Mouse (Mus musculus): ENCODE results near the gene Commd1. TPM values are rescaled to one million over a fixed set of nuclear protein-coding genes. Genes with fewer than 3 reads are reported as not detected.

The Commd1 gene
- polyA plus RNA-seq, 1 experiment from 2014 or later, result 444 TPM

- peaks cover 13% of the 10 kb centered on the region; the same call in 1 of the 2 replicates for H3K4me1 ChIP-seq (ENCODE audit: control insufficient read depth, insufficient read depth, low read length)
- 77% methylated on average over 5 of the region's 5 CpGs for WGBS
- no peaks in the 10 kb centered on the region for H3K27me3 ChIP-seq (ENCODE audit: control insufficient read depth, insufficient read depth, low read length)
- no peak overlapping the region for H3K4me2 ChIP-seq (replicated peaks; ENCODE audit: low read depth, low read length)
- no peaks in the 10 kb centered on the region for H3K36me3 ChIP-seq (ENCODE audit: control insufficient read depth, insufficient read depth, low read length)
- H3K27ac ChIP-seq (ENCODE audit: low read length), result no peak overlapping the region
- H3K9me3 ChIP-seq (ENCODE audit: control insufficient read depth, low read depth, low read length), result no peaks in the 10 kb centered on the region
- H3K4me3 ChIP-seq (ENCODE audit: low read depth, low read length), result no peak overlapping the region
- H3K9ac ChIP-seq (replicated peaks; ENCODE audit: low read depth, low read length), result no peak overlapping the region
- ATAC-seq (ENCODE audit: insufficient number of reproducible peaks, insufficient read depth, low FRiP score, low read depth), result no peak
Measured at GRCm38 (mm10) chr11:22848649-22849195, 133.5 kb downstream of the Commd1 start.

GRCm38 (mm10) chr11:22847732-22848648 lies 134.2 kb downstream of the Commd1 start:
- Histone ChIP-seq H3K4me3 (ENCODE audit: low read depth, low read length) (no peak overlapping the region), H3K27ac (ENCODE audit: low read length) (no peak overlapping the region), H3K9ac (replicated peaks; ENCODE audit: low read depth, low read length) (no peak overlapping the region), H3K4me1 (ENCODE audit: control insufficient read depth, insufficient read depth, low read length) (peaks cover 13% of the 10 kb centered on the region; the same call in 1 of the 2 replicates), H3K4me2 (replicated peaks; ENCODE audit: low read depth, low read length) (no peak overlapping the region), H3K9me3 (ENCODE audit: control insufficient read depth, low read depth, low read length) (no peaks in the 10 kb centered on the region), H3K36me3 (ENCODE audit: control insufficient read depth, insufficient read depth, low read length) (no peaks in the 10 kb centered on the region), H3K27me3 (ENCODE audit: control insufficient read depth, insufficient read depth, low read length) (no peaks in the 10 kb centered on the region)
- no peak for ATAC-seq (ENCODE audit: insufficient number of reproducible peaks, insufficient read depth, low FRiP score, low read depth)
- 49% methylated on average over 8 of the region's 8 CpGs for WGBS

- H3K4me2 ChIP-seq (replicated peaks; ENCODE audit: low read depth, low read length), result no peak overlapping the region
- no peak overlapping the region for H3K9ac ChIP-seq (replicated peaks; ENCODE audit: low read depth, low read length)
- 55% methylated on average over 8 of the region's 8 CpGs for WGBS
- H3K36me3 ChIP-seq (ENCODE audit: control insufficient read depth, insufficient read depth, low read length), result no peaks in the 10 kb centered on the region
- H3K4me3 ChIP-seq (ENCODE audit: low read depth, low read length), result no peak overlapping the region
- no peak overlapping the region for H3K27ac ChIP-seq (ENCODE audit: low read length)
- H3K9me3 ChIP-seq (ENCODE audit: control insufficient read depth, low read depth, low read length), result no peaks in the 10 kb centered on the region
- peaks cover 13% of the 10 kb centered on the region; the same call in 1 of the 2 replicates for H3K4me1 ChIP-seq (ENCODE audit: control insufficient read depth, insufficient read depth, low read length)
- H3K27me3 ChIP-seq (ENCODE audit: control insufficient read depth, insufficient read depth, low read length), result no peaks in the 10 kb centered on the region
- ATAC-seq (ENCODE audit: insufficient number of reproducible peaks, insufficient read depth, low FRiP score, low read depth), result no peak
Measured at GRCm38 (mm10) chr11:22846960-22847731, 135.0 kb downstream of the Commd1 start.

Other genes starting within 250 kb of the Commd1 start
- 12.8 and 16.7 TPM in 2 replicates for gene B3gnt2, start 121.4 kb downstream of the Commd1 start, polyA plus RNA-seq (2014; fragmentation: Nextera tagmentation; extraction: Ambion mirVana)
- 1.9 and 2.2 TPM in 2 replicates for gene Zrsr1, start 10.4 kb downstream of the Commd1 start, polyA plus RNA-seq (2014; fragmentation: Nextera tagmentation; extraction: Ambion mirVana)
- 9.2 and 12.6 TPM in 2 replicates for gene Gm28048, start 292 bp downstream of the Commd1 start, polyA plus RNA-seq (2014; fragmentation: Nextera tagmentation; extraction: Ambion mirVana)
- gene Cct4, start 8.1 kb upstream of the Commd1 start, polyA plus RNA-seq (2014; fragmentation: Nextera tagmentation; extraction: Ambion mirVana), result 288 TPM in 2 replicates
- 12.1 TPM in 2 replicates for gene Fam161a, start 25.1 kb upstream of the Commd1 start, polyA plus RNA-seq (2014; fragmentation: Nextera tagmentation; extraction: Ambion mirVana)

Data from stomach, embryonic 14.5 days (tissue).